Mouse (Mus musculus): ENCODE results near the gene Adrm1. TPM values are rescaled to one million over a fixed set of nuclear protein-coding genes. Genes with fewer than 3 reads are reported as not detected.

Adrm1 gene
- polyA plus RNA-seq, 1 experiment, result not detected

- 78% methylated on average over 15 of the region's 15 CpGs for WGBS
- peak overlapping the region; percentile 50 for H3K27ac ChIP-seq (ENCODE audit: insufficient read depth, low read depth, low read length)
- peaks cover 44% of the 10 kb centered on the region for H3K4me1 ChIP-seq (ENCODE audit: control insufficient read depth, insufficient read depth, low read length)
- no peak overlapping the region for H3K4me3 ChIP-seq (ENCODE audit: insufficient read depth, low read depth, low read length)
- TF ChIP-seq CTCF (IDR thresholded peaks at IDR 0.05; ENCODE audit: insufficient read depth, low read depth, low read length) (no peak), POLR2A (IDR thresholded peaks at IDR 0.05; ENCODE audit: insufficient read depth, low read depth, low read length) (no peak)
These were observed 48.1 kb downstream of the Adrm1 start for GRCm38 (mm10) chr2:180219145-180219943.

- Histone ChIP-seq H3K4me3 (ENCODE audit: insufficient read depth, low read depth, low read length) (no peak overlapping the region), H3K4me1 (ENCODE audit: control insufficient read depth, insufficient read depth, low read length) (peaks cover 41% of the 10 kb centered on the region), H3K27ac (ENCODE audit: insufficient read depth, low read depth, low read length) (no peak overlapping the region)
- TF ChIP-seq CTCF (IDR thresholded peaks at IDR 0.05; ENCODE audit: insufficient read depth, low read depth, low read length) (no peak), POLR2A (IDR thresholded peaks at IDR 0.05; ENCODE audit: insufficient read depth, low read depth, low read length) (no peak)
- 85% methylated on average over 9 of the region's 9 CpGs for WGBS
These were observed 48.9 kb downstream of the Adrm1 start for GRCm38 (mm10) chr2:180220165-180220564.

GRCm38 (mm10) chr2:180221051-180221450, 49.8 kb downstream of the Adrm1 start:
- H3K4me3 ChIP-seq (ENCODE audit: insufficient read depth, low read depth, low read length), result no peak overlapping the region
- H3K27ac ChIP-seq (ENCODE audit: insufficient read depth, low read depth, low read length), result no peak overlapping the region
- peaks cover 41% of the 10 kb centered on the region for H3K4me1 ChIP-seq (ENCODE audit: control insufficient read depth, insufficient read depth, low read length)
- 71% methylated on average over 9 of the region's 9 CpGs for WGBS
- TF ChIP-seq CTCF (IDR thresholded peaks at IDR 0.05; ENCODE audit: insufficient read depth, low read depth, low read length), result no peak
- TF ChIP-seq POLR2A (IDR thresholded peaks at IDR 0.05; ENCODE audit: insufficient read depth, low read depth, low read length), result no peak

GRCm38 (mm10) chr2:180222250-180222649, 51.0 kb downstream of the Adrm1 start:
- no peak overlapping the region for H3K4me3 ChIP-seq (ENCODE audit: insufficient read depth, low read depth, low read length)
- peaks cover 40% of the 10 kb centered on the region for H3K4me1 ChIP-seq (ENCODE audit: control insufficient read depth, insufficient read depth, low read length)
- 30% methylated on average over 6 of the region's 6 CpGs for WGBS
- TF ChIP-seq CTCF (IDR thresholded peaks at IDR 0.05; ENCODE audit: insufficient read depth, low read depth, low read length) (0 out of 2 replicates have a peak, but pooled peaks have one; percentile 4), POLR2A (IDR thresholded peaks at IDR 0.05; ENCODE audit: insufficient read depth, low read depth, low read length) (no peak)
- H3K27ac ChIP-seq (ENCODE audit: insufficient read depth, low read depth, low read length), result no peak overlapping the region

- peak overlapping the region; percentile 78 for H3K4me3 ChIP-seq (ENCODE audit: insufficient read depth, low read depth, low read length)
- H3K27ac ChIP-seq (ENCODE audit: insufficient read depth, low read depth, low read length), result no peak overlapping the region
- no peak for TF ChIP-seq POLR2A (IDR thresholded peaks at IDR 0.05; ENCODE audit: insufficient read depth, low read depth, low read length)
- no peak for TF ChIP-seq CTCF (IDR thresholded peaks at IDR 0.05; ENCODE audit: insufficient read depth, low read depth, low read length)
- WGBS, result 22% methylated on average over 13 of the region's 13 CpGs
- H3K4me1 ChIP-seq (ENCODE audit: control insufficient read depth, insufficient read depth, low read length), result peaks cover 28% of the 10 kb centered on the region
These were observed 53.4 kb downstream of the Adrm1 start for GRCm38 (mm10) chr2:180224647-180225043.

GRCm38 (mm10) chr2:180225044-180225761, 53.9 kb downstream of the Adrm1 start:
- Histone ChIP-seq H3K4me1 (ENCODE audit: control insufficient read depth, insufficient read depth, low read length) (peaks cover 28% of the 10 kb centered on the region), H3K4me3 (ENCODE audit: insufficient read depth, low read depth, low read length) (peak overlapping the region; percentile 78), H3K27ac (ENCODE audit: insufficient read depth, low read depth, low read length) (no peak overlapping the region)
- TF ChIP-seq POLR2A (IDR thresholded peaks at IDR 0.05; ENCODE audit: insufficient read depth, low read depth, low read length), result 0 out of 2 replicates have a peak, but pooled peaks have one; percentile 15
- no peak for TF ChIP-seq CTCF (IDR thresholded peaks at IDR 0.05; ENCODE audit: insufficient read depth, low read depth, low read length)
- under 1% methylated on average over 55 of the region's 55 CpGs for WGBS

Other genes with a start within 250 kb of the Adrm1 start
- gene Taf4, start 194.8 kb upstream of the Adrm1 start, polyA plus RNA-seq (2012; ENCODE audit: insufficient read depth, insufficient read length, low replicate concordance, missing spikeins), result not detected in 2 replicates
- 121 and 180 TPM in 2 replicates for gene Lsm14b, start 146.5 kb upstream of the Adrm1 start, polyA plus RNA-seq (2012; ENCODE audit: insufficient read depth, insufficient read length, low replicate concordance, missing spikeins)
- not detected in 2 replicates for gene Psma7, start 129.1 kb upstream of the Adrm1 start, polyA plus RNA-seq (2012; ENCODE audit: insufficient read depth, insufficient read length, low replicate concordance, missing spikeins)
- gene Ss18l1, start 129.0 kb upstream of the Adrm1 start, polyA plus RNA-seq (2012; ENCODE audit: insufficient read depth, insufficient read length, low replicate concordance, missing spikeins), result not detected in 2 replicates
- not detected in 2 replicates for gene Mtg2, start 100.9 kb upstream of the Adrm1 start, polyA plus RNA-seq (2012; ENCODE audit: insufficient read depth, insufficient read length, low replicate concordance, missing spikeins)
- gene Hrh3, start 67.0 kb upstream of the Adrm1 start, polyA plus RNA-seq (2012; ENCODE audit: insufficient read depth, insufficient read length, low replicate concordance, missing spikeins), result not detected in 2 replicates
- not detected in 2 replicates for gene Osbpl2, start 52.2 kb upstream of the Adrm1 start, polyA plus RNA-seq (2012; ENCODE audit: insufficient read depth, insufficient read length, low replicate concordance, missing spikeins)
- not detected in 2 replicates for gene Lama5, start 54.4 kb downstream of the Adrm1 start, polyA plus RNA-seq (2012; ENCODE audit: insufficient read depth, insufficient read length, low replicate concordance, missing spikeins)
- gene Rps21, start 85.9 kb downstream of the Adrm1 start, polyA plus RNA-seq (2012; ENCODE audit: insufficient read depth, insufficient read length, low replicate concordance, missing spikeins), result 1,119 TPM in 1 of 2 replicates, not detected in the other
- not detected in 2 replicates for gene Cables2, start 102.0 kb downstream of the Adrm1 start, polyA plus RNA-seq (2012; ENCODE audit: insufficient read depth, insufficient read length, low replicate concordance, missing spikeins)
- not detected in 2 replicates for gene Rbbp8nl, start 118.4 kb downstream of the Adrm1 start, polyA plus RNA-seq (2012; ENCODE audit: insufficient read depth, insufficient read length, low replicate concordance, missing spikeins)
- gene Gata5, start 163.2 kb downstream of the Adrm1 start, polyA plus RNA-seq (2012; ENCODE audit: insufficient read depth, insufficient read length, low replicate concordance, missing spikeins), result not detected in 2 replicates